Mouse (Mus musculus): ENCODE results near the gene Ap3b1.
A peak's percentile ranks its signal among the peaks of the same experiment; 100 is the strongest.

The Ap3b1 gene

GRCm38 (mm10) chr13:94537336-94537735 lies 178.6 kb downstream of the Ap3b1 start:
- no peak for DNase-seq (ENCODE audit: low read depth, low spot score)

GRCm38 (mm10) chr13:94539851-94540646 lies 181.3 kb downstream of the Ap3b1 start:
- DNase-seq (ENCODE audit: low read depth, low spot score) = no peak

GRCm38 (mm10) chr13:94542061-94542460 lies 183.3 kb downstream of the Ap3b1 start:
- DNase-seq (ENCODE audit: low read depth, low spot score) = no peak

GRCm38 (mm10) chr13:94544211-94544610 lies 185.5 kb downstream of the Ap3b1 start:
- no peak for DNase-seq (ENCODE audit: low read depth, low spot score)

- no peak for DNase-seq (ENCODE audit: low read depth, low spot score)
Observed at GRCm38 (mm10) chr13:94545739-94546138, 187.0 kb downstream of the Ap3b1 start.

- no peak for DNase-seq (ENCODE audit: low read depth, low spot score)
Observed at GRCm38 (mm10) chr13:94546246-94546645, 187.5 kb downstream of the Ap3b1 start.

- no peak for DNase-seq (ENCODE audit: low read depth, low spot score)
Observed at GRCm38 (mm10) chr13:94549580-94549979, 190.8 kb downstream of the Ap3b1 start.

GRCm38 (mm10) chr13:94550037-94550436 lies 191.3 kb downstream of the Ap3b1 start:
- no peak for DNase-seq (ENCODE audit: low read depth, low spot score)

- DNase-seq (ENCODE audit: low read depth, low spot score) = peak; percentile 86
Observed at GRCm38 (mm10) chr13:94560011-94560410, 201.3 kb downstream of the Ap3b1 start.

GRCm38 (mm10) chr13:94560878-94561277 lies 202.1 kb downstream of the Ap3b1 start:
- no peak for DNase-seq (ENCODE audit: low read depth, low spot score)

- DNase-seq (ENCODE audit: low read depth, low spot score) = no peak
Observed at GRCm38 (mm10) chr13:94562652-94563339, 204.0 kb downstream of the Ap3b1 start.

GRCm38 (mm10) chr13:94563836-94564235 lies 205.1 kb downstream of the Ap3b1 start:
- DNase-seq (ENCODE audit: low read depth, low spot score) = no peak

GRCm38 (mm10) chr13:94564351-94564994 lies 205.7 kb downstream of the Ap3b1 start:
- DNase-seq (ENCODE audit: low read depth, low spot score) = no peak

- DNase-seq (ENCODE audit: low read depth, low spot score) = no peak
Observed at GRCm38 (mm10) chr13:94565176-94565575, 206.4 kb downstream of the Ap3b1 start.

- DNase-seq (ENCODE audit: low read depth, low spot score) = no peak
Observed at GRCm38 (mm10) chr13:94565616-94566015, 206.9 kb downstream of the Ap3b1 start.

- no peak for DNase-seq (ENCODE audit: low read depth, low spot score)
Observed at GRCm38 (mm10) chr13:94567739-94568138, 209.0 kb downstream of the Ap3b1 start.

- no peak for DNase-seq (ENCODE audit: low read depth, low spot score)
Observed at GRCm38 (mm10) chr13:94571001-94571400, 212.2 kb downstream of the Ap3b1 start.

GRCm38 (mm10) chr13:94573356-94573755 lies 214.6 kb downstream of the Ap3b1 start:
- no peak for DNase-seq (ENCODE audit: low read depth, low spot score)

- no peak for DNase-seq (ENCODE audit: low read depth, low spot score)
Observed at GRCm38 (mm10) chr13:94573833-94574232, 215.1 kb downstream of the Ap3b1 start.

- no peak for DNase-seq (ENCODE audit: low read depth, low spot score)
Observed at GRCm38 (mm10) chr13:94575607-94576398, 217.0 kb downstream of the Ap3b1 start.

- no peak for DNase-seq (ENCODE audit: low read depth, low spot score)
Observed at GRCm38 (mm10) chr13:94576399-94577176, 217.8 kb downstream of the Ap3b1 start.
